Mouse (Mus musculus): Measurements from ENCODE around the gene Klhl5. TPM values are rescaled to one million over a fixed set of nuclear protein-coding genes. Genes with fewer than 3 reads are reported as not detected.

Gene Klhl5
- polyA plus RNA-seq, 1 experiment from 2014 or later: 15.8 TPM

DNA sequence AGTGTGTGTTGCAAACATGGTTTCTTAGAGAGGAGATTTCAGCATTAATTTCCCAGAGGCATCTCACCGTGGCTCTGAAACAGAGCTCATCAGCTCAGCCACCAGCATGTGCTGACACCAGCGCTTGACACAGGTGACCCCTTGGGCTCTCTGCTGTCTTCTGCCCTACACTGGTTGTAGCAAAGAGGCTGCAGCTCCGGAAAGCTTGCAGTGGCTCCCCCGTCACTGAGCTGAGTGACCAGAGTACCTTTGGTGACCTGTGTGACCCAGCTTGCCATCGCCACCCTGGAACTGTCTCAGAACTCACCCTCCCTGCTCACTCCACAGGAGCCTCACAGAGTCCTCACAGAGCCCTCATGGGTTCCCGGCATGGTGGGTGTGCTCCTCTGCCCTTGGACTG is 34.9 kb downstream of the Klhl5 start:
- no peak for DNase-seq (ENCODE audit: low spot score)
- no peak for ATAC-seq (replicated peaks; ENCODE audit: low FRiP score, low TSS enrichment, low read depth)
- Histone ChIP-seq H3K4me2 (ENCODE audit: low read length) (no peak overlapping the region), H3K4me3 (ENCODE audit: low read depth, low read length) (no peak overlapping the region), H3K27ac (ENCODE audit: low read depth) (no peak overlapping the region), H3K27me3 (replicated peaks; ENCODE audit: control insufficient read depth, insufficient read depth, low read length) (no peaks in the 10 kb centered on the region), H3K4me1 (replicated peaks; ENCODE audit: control insufficient read depth, insufficient read depth, low read length) (no peaks in the 10 kb centered on the region), H3K9ac (ENCODE audit: low read length) (no peak overlapping the region), H3K36me3 (ENCODE audit: control insufficient read depth, insufficient read depth, low read length) (peaks cover 31% of the 10 kb centered on the region), H3K9me3 (ENCODE audit: control insufficient read depth, low read length) (no peaks in the 10 kb centered on the region)
- WGBS: 73% methylated on average over 6 of the region's 6 CpGs

DNA sequence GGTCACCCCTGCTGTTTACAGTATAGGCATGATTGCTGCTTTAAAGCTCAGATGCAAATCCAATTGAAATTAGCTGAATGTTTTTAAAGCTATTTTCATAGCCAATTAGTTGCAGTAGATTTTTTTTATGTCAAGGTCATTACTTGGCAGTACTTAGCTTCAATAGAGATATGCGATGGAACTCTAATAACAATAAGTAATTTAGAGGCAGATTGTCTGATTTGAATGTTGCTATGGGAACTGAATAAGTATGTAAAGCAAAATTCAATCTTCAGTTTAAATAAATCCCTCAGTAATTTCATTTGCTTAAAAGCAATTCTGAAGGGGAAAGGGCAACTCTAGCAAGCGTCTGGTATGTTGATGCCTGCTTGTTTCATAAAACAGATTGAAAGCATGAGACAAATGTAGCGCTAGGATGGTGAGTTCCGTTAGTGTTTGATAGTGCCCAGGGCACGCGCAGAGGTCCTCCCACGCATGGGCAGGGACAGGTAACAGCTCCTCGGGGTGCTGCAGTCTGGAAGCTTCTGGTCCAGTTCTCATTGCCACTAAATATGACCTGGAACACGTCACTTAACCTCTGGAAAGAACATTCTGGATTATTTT is 38.3 kb downstream of the Klhl5 start:
- no peak overlapping the region for H3K4me2 ChIP-seq (ENCODE audit: low read length)
- ATAC-seq (replicated peaks; ENCODE audit: low FRiP score, low TSS enrichment, low read depth): no peak
- no peak for DNase-seq (ENCODE audit: low spot score)
- no peak overlapping the region for H3K27ac ChIP-seq (ENCODE audit: low read depth)
- 87% methylated on average over 9 of the region's 9 CpGs for WGBS
- H3K9ac ChIP-seq (ENCODE audit: low read length): no peak overlapping the region
- H3K27me3 ChIP-seq (replicated peaks; ENCODE audit: control insufficient read depth, insufficient read depth, low read length): no peaks in the 10 kb centered on the region
- no peak overlapping the region for H3K4me3 ChIP-seq (ENCODE audit: low read depth, low read length)
- H3K36me3 ChIP-seq (ENCODE audit: control insufficient read depth, insufficient read depth, low read length): peaks cover 48% of the 10 kb centered on the region
- no peaks in the 10 kb centered on the region for H3K4me1 ChIP-seq (replicated peaks; ENCODE audit: control insufficient read depth, insufficient read depth, low read length)
- no peaks in the 10 kb centered on the region for H3K9me3 ChIP-seq (ENCODE audit: control insufficient read depth, low read length)

DNA sequence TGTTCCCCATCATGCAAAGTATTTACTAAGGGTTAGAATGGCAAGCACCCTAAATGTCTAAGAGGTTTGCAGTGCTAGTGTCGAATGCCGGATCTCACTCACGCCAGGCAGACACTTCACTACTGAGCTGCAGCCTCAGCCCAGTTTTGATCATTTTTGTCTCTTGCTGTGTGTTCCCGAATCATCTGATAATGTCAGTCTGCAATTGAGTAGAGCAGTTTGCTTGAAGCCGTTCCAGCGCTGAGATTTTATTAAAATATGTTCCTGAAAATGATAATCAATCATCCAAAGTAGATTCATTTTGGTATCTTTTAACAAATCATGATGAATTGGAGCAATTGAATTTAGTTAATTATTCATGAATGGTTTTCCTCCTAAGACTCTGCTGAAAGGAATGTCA is 39.4 kb downstream of the Klhl5 start:
- H3K27ac ChIP-seq (ENCODE audit: low read depth): no peak overlapping the region
- H3K9me3 ChIP-seq (ENCODE audit: control insufficient read depth, low read length): no peaks in the 10 kb centered on the region
- DNase-seq (ENCODE audit: low spot score) (no peak), ATAC-seq (replicated peaks; ENCODE audit: low FRiP score, low TSS enrichment, low read depth) (no peak)
- no peak overlapping the region for H3K9ac ChIP-seq (ENCODE audit: low read length)
- 84% methylated on average over 6 of the region's 6 CpGs for WGBS
- H3K4me1 ChIP-seq (replicated peaks; ENCODE audit: control insufficient read depth, insufficient read depth, low read length): no peaks in the 10 kb centered on the region
- H3K4me3 ChIP-seq (ENCODE audit: low read depth, low read length): no peak overlapping the region
- H3K27me3 ChIP-seq (replicated peaks; ENCODE audit: control insufficient read depth, insufficient read depth, low read length): no peaks in the 10 kb centered on the region
- H3K4me2 ChIP-seq (ENCODE audit: low read length): no peak overlapping the region
- peaks cover 43% of the 10 kb centered on the region for H3K36me3 ChIP-seq (ENCODE audit: control insufficient read depth, insufficient read depth, low read length)

DNA sequence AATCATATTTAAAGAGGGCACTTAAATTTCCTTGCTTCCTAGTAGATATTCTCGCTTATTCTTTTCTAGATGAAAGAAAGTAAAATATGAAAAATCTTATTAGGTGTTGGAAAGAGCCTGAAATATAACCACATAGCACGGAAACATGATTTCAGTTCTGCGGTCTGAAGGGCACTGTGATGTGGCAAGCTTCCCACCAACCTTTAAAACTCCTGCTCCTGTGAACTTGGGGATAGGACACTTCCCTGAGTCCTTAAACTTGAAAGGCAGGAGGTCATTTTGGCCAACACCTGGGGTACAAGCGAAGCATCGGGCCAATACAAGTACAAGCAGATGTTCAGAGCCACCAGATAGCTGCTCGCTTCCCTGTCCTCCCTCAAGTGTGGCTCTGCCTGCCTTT is 42.4 kb downstream of the Klhl5 start:
- Histone ChIP-seq H3K27me3 (replicated peaks; ENCODE audit: control insufficient read depth, insufficient read depth, low read length) (no peaks in the 10 kb centered on the region), H3K36me3 (ENCODE audit: control insufficient read depth, insufficient read depth, low read length) (peaks cover 37% of the 10 kb centered on the region), H3K4me1 (replicated peaks; ENCODE audit: control insufficient read depth, insufficient read depth, low read length) (no peaks in the 10 kb centered on the region), H3K27ac (ENCODE audit: low read depth) (no peak overlapping the region), H3K4me3 (ENCODE audit: low read depth, low read length) (no peak overlapping the region), H3K9ac (ENCODE audit: low read length) (no peak overlapping the region), H3K4me2 (ENCODE audit: low read length) (no peak overlapping the region), H3K9me3 (ENCODE audit: control insufficient read depth, low read length) (no peaks in the 10 kb centered on the region)
- ATAC-seq (replicated peaks; ENCODE audit: low FRiP score, low TSS enrichment, low read depth) (no peak), DNase-seq (ENCODE audit: low spot score) (no peak)
- 95% methylated on average over 6 of the region's 6 CpGs for WGBS

DNA sequence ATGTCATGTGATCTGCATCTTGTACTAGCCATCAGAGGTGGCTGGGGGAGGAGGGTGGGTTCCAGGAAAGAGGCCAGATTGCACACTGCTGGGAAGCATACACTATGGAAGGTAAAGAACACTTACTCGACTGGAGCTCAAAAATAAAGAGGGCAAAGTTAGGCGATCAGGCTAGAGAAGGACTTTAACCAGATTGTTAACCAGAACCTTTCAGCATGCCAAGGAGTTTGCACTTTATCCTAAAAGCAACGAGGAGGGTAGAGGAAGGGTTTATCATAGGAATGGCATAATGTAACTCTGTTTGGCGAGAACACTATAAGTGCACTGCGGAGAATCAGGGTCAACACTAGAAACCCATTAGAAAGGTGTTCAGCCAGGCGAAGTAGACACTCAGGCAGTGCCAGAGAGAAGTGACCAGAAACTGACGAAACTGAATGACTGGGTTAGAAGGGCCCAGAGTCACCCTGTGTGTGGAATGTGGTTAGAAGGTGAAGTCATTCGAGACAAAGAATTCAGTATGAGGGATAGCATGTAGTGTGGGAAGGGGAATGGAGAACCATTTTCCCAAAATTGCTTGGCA is 43.1 kb downstream of the Klhl5 start:
- DNase-seq (ENCODE audit: low spot score): no peak
- H3K27me3 ChIP-seq (replicated peaks; ENCODE audit: control insufficient read depth, insufficient read depth, low read length): no peaks in the 10 kb centered on the region
- H3K9me3 ChIP-seq (ENCODE audit: control insufficient read depth, low read length): no peaks in the 10 kb centered on the region
- no peak overlapping the region for H3K9ac ChIP-seq (ENCODE audit: low read length)
- no peaks in the 10 kb centered on the region for H3K4me1 ChIP-seq (replicated peaks; ENCODE audit: control insufficient read depth, insufficient read depth, low read length)
- no peak for ATAC-seq (replicated peaks; ENCODE audit: low FRiP score, low TSS enrichment, low read depth)
- H3K27ac ChIP-seq (ENCODE audit: low read depth): no peak overlapping the region
- peaks cover 30% of the 10 kb centered on the region for H3K36me3 ChIP-seq (ENCODE audit: control insufficient read depth, insufficient read depth, low read length)
- WGBS: 89% methylated on average over 8 of the region's 8 CpGs
- no peak overlapping the region for H3K4me2 ChIP-seq (ENCODE audit: low read length)
- H3K4me3 ChIP-seq (ENCODE audit: low read depth, low read length): no peak overlapping the region

DNA sequence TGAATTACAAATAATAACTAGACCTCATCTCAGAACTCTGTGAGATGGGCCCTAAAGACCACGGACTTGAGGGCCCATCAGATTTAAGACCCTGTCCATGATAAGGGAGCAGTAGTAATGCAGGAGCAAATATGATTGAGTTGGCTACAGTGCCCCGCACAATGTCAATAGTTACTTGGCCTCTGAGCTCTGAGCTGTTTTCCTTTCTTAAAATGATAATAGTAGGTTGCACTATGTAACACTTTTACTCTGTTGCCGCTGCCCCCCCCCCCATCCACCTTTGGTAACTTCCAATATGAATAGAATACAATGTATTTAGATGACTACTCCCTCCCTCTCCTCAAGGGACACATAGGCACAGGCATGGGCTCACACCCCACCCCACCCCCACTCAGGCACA is 43.9 kb downstream of the Klhl5 start:
- no peaks in the 10 kb centered on the region for H3K4me1 ChIP-seq (replicated peaks; ENCODE audit: control insufficient read depth, insufficient read depth, low read length)
- no peak overlapping the region for H3K4me2 ChIP-seq (ENCODE audit: low read length)
- H3K27ac ChIP-seq (ENCODE audit: low read depth): no peak overlapping the region
- no peaks in the 10 kb centered on the region for H3K9me3 ChIP-seq (ENCODE audit: control insufficient read depth, low read length)
- H3K4me3 ChIP-seq (ENCODE audit: low read depth, low read length): no peak overlapping the region
- no peaks in the 10 kb centered on the region for H3K27me3 ChIP-seq (replicated peaks; ENCODE audit: control insufficient read depth, insufficient read depth, low read length)
- H3K36me3 ChIP-seq (ENCODE audit: control insufficient read depth, insufficient read depth, low read length): peaks cover 30% of the 10 kb centered on the region
- WGBS: 75% methylated on average over 3 of the region's 3 CpGs
- ATAC-seq (replicated peaks; ENCODE audit: low FRiP score, low TSS enrichment, low read depth) (no peak), DNase-seq (ENCODE audit: low spot score) (no peak)
- no peak overlapping the region for H3K9ac ChIP-seq (ENCODE audit: low read length)

DNA sequence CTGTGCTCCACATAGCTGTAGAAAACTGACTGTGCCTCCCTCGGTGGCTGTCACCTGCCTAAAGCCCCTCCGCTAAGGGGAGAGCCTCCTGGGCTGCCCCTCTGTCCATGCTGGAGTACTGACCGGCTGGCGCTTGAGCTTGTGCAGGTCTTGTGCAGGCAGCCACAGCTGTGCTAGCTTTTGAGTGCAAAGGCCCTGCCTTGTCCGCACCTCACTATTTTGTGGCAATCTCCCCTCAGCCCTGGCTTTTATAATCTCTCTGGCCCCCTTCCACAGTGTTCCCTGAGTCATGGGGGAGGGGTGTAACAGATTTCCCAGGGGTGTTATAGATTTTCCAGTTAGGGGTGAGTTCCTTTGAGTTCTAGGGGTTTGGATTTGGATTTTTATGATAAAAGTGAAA is 44.4 kb downstream of the Klhl5 start:
- Histone ChIP-seq H3K36me3 (ENCODE audit: control insufficient read depth, insufficient read depth, low read length) (peaks cover 31% of the 10 kb centered on the region), H3K4me1 (replicated peaks; ENCODE audit: control insufficient read depth, insufficient read depth, low read length) (no peaks in the 10 kb centered on the region), H3K9ac (ENCODE audit: low read length) (no peak overlapping the region), H3K4me2 (ENCODE audit: low read length) (no peak overlapping the region), H3K27ac (ENCODE audit: low read depth) (no peak overlapping the region), H3K27me3 (replicated peaks; ENCODE audit: control insufficient read depth, insufficient read depth, low read length) (no peaks in the 10 kb centered on the region), H3K4me3 (ENCODE audit: low read depth, low read length) (no peak overlapping the region), H3K9me3 (ENCODE audit: control insufficient read depth, low read length) (no peaks in the 10 kb centered on the region)
- no peak for DNase-seq (ENCODE audit: low spot score)
- no peak for ATAC-seq (replicated peaks; ENCODE audit: low FRiP score, low TSS enrichment, low read depth)
- WGBS: 76% methylated on average over 5 of the region's 5 CpGs

DNA sequence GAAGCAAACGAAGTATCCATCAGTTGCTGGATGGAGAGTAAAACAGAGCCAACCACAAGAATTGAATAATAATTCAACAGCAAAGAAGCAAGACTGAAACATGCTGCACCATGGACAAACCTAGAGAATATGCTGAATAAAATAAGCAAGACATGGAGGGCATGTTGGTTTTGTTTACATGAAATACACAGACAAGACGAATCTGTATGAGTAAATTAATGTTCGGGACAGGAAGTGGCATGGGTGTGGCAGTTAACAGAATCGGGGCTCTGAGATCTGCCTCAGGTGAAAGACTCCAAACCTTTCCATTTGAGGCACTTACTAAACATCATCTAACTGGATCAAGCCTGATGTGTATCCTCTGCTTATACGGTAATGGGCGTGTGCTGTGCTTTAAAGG is 46.9 kb downstream of the Klhl5 start:
- ATAC-seq (replicated peaks; ENCODE audit: low FRiP score, low TSS enrichment, low read depth): no peak
- WGBS: 80% methylated on average over 6 of the region's 6 CpGs

DNA sequence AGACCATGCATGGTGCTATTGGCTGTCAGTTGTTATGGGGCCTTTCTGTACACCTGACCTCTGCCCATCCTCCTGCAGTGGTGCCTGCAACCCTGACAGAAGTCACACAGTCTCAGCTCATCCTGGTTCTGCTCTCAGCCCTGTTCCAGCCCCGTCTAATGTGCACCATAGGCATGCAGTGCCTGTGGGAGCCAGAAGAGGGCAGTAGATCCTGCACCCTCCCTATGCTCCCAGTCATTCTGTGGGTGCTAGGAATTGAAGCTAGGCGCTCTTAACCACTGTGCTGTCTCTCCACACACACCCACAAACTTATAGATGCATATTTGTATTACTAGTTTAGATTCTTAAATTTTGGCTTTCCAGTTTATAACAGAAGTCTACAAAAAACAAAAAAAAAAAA is 49.5 kb downstream of the Klhl5 start:
- Histone ChIP-seq H3K4me2 (ENCODE audit: low read length) (no peak overlapping the region), H3K4me3 (ENCODE audit: low read depth, low read length) (no peak overlapping the region), H3K9me3 (ENCODE audit: control insufficient read depth, low read length) (no peaks in the 10 kb centered on the region), H3K4me1 (replicated peaks; ENCODE audit: control insufficient read depth, insufficient read depth, low read length) (no peaks in the 10 kb centered on the region), H3K36me3 (ENCODE audit: control insufficient read depth, insufficient read depth, low read length) (peaks cover 18% of the 10 kb centered on the region), H3K27ac (ENCODE audit: low read depth) (no peak overlapping the region), H3K27me3 (replicated peaks; ENCODE audit: control insufficient read depth, insufficient read depth, low read length) (no peaks in the 10 kb centered on the region), H3K9ac (ENCODE audit: low read length) (no peak overlapping the region)
- no peak for DNase-seq (ENCODE audit: low spot score)
- ATAC-seq (replicated peaks; ENCODE audit: low FRiP score, low TSS enrichment, low read depth): no peak
- 78% methylated on average over 2 of the region's 2 CpGs for WGBS

More for the DNA sequence above, 46.9 kb downstream of the Klhl5 start:
- H3K9ac ChIP-seq (ENCODE audit: low read length): no peak overlapping the region
- H3K27me3 ChIP-seq (replicated peaks; ENCODE audit: control insufficient read depth, insufficient read depth, low read length): no peaks in the 10 kb centered on the region
- no peaks in the 10 kb centered on the region for H3K9me3 ChIP-seq (ENCODE audit: control insufficient read depth, low read length)
- no peaks in the 10 kb centered on the region for H3K4me1 ChIP-seq (replicated peaks; ENCODE audit: control insufficient read depth, insufficient read depth, low read length)
- no peak overlapping the region for H3K4me3 ChIP-seq (ENCODE audit: low read depth, low read length)
- peaks cover 22% of the 10 kb centered on the region for H3K36me3 ChIP-seq (ENCODE audit: control insufficient read depth, insufficient read depth, low read length)
- no peak overlapping the region for H3K27ac ChIP-seq (ENCODE audit: low read depth)
- no peak for DNase-seq (ENCODE audit: low spot score)
- no peak overlapping the region for H3K4me2 ChIP-seq (ENCODE audit: low read length)

Data from intestine, embryonic 14.5 days (tissue).